Mouse (Mus musculus) urinary bladder, adult 2 months (tissue): ENCODE measurements at regions not wholly inside any gene's neighbourhood (a gene's known extent, or its start where the extent isn't known, plus 50 kb on each side); places are given as distances from the start of the nearest gene placed in this dataset.

Source experiments
- DNase-seq: peaks from one replicate; pipeline ENCODE4 v3.0.0; 2022; ENCODE audit warnings: low spot score

DNA sequence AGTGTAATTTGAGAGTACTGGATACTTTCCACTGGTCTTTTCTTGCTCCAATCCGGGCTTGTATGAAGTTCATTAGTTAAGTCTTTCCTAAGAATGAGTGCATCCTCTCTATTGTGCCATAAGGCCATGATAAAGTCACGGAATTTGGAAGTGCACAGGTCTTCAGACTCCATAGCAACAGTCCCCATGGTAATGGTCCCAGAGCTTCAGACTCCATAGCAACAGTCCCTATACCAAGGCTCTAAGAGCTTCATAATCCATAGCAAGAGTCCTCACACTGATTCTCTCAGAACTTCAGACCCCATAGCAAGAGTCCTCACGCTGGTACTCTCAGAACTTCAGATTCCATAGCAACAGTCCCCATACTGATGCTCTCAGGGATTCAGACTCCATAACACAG lies 214.5 kb upstream of the Far2 start:
- DNase-seq, result no peak

GRCm38 (mm10) chr6:147833501-147833900 lies 213.6 kb upstream of the Far2 start:
- no peak for DNase-seq

GRCm38 (mm10) chr6:147838846-147839245 lies 208.2 kb upstream of the Far2 start:
- DNase-seq, result no peak

GRCm38 (mm10) chr6:147849988-147850387 lies 197.1 kb upstream of the Far2 start:
- DNase-seq, result no peak

DNA sequence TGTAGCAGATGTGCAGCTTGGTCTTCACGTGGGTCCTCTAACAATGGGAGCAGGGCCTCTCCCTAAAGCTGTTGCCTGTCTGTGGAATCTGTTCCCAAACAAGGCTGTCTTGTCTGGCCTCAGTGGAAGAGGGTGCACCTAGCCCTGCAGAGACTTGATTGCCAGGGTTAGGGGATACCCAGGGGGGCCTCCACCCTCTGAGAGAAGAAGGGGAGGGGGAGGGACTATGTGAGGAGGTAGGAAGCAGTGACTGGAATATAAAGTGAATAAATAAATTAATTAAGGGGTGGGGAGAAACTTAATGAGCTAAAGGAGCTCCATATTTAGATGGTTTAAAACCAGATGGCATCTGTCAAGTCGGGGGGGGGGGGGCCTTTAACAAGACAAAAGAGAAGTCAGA lies 185.9 kb upstream of the Far2 start:
- no peak for DNase-seq

DNA sequence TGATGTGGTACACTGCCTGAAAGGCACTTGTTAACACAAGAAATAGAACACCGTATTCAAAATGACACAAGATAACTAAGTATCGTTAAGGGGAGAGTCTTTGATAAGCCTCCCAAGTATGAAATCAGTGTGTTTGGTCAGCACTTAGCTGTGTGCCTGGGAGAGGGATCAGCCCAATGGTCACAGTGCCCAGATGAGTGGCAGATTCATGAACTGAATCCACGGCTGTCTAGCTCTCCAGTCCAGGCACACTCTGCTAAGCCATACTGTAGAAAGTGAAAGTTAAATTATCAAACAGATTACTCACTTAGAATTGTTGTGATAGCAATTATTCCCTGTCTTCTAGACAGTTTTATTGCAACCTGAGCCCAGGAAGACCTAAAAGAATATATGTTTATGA lies 176.0 kb upstream of the Far2 start:
- DNase-seq, result no peak

DNA sequence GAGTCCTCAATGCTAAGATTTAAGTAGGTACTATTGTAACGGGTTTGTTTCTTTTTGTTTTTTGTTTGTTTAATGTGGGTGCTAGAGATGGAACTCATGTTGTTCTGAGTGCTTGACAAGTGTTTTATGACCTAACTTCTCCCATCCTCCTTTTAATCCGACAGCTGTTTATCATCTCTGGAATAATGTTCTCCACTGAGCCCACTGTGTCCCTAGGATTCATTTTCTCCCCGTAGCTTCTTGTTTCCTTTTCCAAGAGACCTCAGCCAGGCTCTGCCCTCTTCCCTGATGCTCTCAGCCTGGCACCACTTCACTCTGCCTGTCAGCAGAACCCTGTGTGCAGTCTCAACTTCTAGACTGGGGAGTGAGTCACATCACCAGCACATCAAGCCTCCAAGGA lies 173.9 kb upstream of the Far2 start:
- DNase-seq, result no peak

DNA sequence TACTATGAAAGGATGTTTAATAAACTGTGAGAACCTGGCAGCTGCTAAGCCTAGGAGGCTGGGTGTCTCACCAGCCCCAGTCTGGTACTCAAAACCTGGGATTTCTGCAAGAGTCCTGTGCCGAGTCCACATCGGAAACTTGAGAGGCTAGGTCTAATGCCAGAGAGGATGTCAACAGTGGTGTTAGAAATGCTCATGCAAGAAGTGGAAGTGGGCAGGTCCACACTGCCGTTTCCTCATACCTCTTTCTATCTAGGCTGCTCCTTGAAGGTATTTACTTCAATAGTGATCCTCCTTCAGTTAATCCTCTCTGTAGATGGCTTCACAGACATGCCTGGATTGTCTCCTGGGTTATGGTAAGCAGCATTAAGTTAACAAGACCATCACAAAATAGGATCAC lies 168.6 kb upstream of the Far2 start:
- DNase-seq, result no peak

- DNase-seq, result no peak
Observed at GRCm38 (mm10) chr6:147885902-147886301, 161.2 kb upstream of the Far2 start.

DNA sequence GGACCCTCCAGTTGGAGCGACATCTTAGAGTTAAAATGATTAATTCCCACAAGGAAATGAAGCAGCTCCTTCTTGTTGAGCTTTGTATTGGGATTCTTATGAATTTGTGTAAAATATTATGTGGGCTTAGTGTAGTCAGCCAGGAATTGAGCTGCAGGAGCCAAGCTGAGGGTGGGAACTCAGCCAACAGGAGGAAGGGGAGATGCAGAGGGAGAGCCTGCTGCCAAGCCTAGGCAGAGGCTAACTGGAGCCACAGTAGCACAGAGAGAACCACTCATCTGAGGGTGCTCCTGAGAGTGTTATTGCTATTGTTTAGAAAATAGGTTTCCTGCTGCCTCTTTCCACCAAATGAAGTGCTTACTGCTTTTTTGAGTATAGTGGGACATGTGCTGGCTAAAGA lies 127.4 kb upstream of the Far2 start:
- DNase-seq, result no peak

GRCm38 (mm10) chr6:147921091-147921490 lies 126.0 kb upstream of the Far2 start:
- no peak for DNase-seq

- DNase-seq, result no peak
Observed at GRCm38 (mm10) chr6:147922506-147922905, 124.6 kb upstream of the Far2 start.

DNA sequence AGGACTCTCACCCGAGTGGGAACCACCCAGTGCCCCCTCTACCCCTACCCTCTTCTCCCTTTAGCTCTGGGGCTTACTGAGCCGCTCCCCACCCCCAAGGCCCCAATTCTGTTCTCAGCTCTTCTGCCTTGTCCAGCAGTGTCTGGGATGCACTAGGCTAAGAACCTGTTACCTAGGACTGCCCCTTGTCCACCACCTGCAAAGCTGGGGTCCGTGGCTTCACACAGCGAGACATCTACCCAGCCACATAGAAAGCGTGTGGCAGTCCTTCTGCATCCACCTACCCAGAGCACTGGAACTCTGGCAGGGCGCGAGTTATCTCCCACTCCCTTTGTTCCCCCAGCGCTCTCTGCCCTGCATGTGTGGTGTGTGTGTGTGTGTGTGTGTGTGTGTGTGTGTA lies 123.8 kb upstream of the Far2 start:
- no peak for DNase-seq

GRCm38 (mm10) chr6:147928951-147929350 lies 118.1 kb upstream of the Far2 start:
- no peak for DNase-seq

- DNase-seq, result no peak
Observed at GRCm38 (mm10) chr6:147944020-147944419, 103.0 kb upstream of the Far2 start.

DNA sequence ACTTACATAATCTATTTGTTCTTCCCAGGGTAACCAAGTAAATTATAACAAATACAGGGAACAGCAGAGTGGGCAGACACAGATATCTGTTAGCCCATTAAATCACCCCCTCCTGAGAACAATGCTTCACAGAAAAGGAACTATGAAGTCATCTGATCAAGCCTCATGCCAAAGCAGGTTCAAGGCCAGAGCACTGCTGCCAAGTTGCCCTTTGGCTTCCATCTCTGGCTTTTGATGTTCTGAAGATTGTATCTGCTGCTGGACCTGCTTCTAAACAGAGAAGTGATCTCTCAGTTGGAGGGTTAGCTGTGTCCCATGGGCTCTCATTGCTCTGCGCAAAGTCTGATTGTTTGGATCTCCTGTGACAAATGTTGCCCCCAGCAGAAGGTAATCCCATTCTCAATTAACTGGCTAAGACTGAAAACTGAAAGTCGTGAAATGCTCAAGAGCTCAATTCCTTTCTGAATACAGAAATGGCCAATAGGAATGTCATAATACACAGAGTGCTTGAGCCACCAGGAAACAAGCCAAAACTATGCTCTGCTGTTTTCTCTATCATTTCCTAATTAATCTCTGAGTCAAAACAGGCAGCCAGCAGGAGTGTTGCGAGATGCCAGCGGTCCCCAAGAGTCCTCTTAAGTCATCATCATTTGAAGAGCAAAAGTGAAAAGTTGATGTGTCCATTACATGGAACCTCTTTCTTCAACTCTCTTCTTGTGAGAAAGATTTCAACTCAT lies 102.0 kb upstream of the Far2 start:
- DNase-seq, result no peak

DNA sequence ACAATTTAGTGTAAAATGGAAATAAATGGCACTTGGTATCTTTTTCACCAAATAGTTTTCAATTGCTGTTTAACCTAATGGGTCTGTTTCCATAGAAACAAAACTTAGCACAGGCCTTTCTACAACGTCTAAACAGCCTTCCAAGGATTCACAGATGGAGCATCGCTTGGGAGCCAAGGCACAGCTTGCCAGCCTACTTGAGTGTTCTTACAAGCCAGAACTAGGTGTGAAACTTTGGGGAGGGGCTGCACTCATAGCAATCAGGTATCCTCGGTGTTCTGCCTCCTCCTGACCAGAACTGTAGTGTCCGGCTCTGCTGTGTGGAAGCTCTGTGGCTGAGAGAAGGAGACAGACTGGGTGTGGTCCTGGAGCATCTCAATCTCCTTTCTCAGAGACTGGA lies 99.1 kb upstream of the Far2 start:
- DNase-seq, result no peak

- no peak for DNase-seq
Observed at GRCm38 (mm10) chr6:147951642-147952041, 95.4 kb upstream of the Far2 start.

DNA sequence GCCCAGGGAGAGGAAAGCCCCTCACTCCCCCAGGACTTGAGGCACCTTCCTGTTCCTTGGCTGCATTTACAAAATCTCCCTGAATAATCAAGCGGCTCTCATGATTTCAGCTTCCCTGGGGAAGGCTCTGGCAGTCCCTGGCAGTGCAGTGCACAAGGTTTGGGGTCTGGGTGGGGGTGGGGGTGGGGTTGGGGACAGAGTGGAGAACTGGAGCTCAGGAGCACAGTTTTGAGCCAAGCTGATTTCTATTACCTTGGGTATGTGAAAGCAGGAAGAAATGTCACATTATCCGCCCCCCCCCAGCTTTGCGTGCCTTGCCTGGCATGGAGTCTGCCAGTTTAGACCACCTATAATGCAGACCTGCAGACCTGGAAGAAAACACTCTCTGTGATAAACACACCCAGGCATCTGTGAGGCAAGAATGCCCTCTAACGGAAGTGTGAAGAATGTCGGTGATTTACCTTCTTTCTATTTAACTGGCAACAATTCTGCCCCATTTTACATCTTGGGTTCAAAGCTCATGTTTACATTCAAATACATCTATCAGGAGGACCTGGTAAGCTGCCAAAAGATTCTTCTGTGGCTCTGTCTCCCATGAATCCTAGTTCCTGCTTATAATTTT lies 93.9 kb upstream of the Far2 start:
- DNase-seq, result no peak

GRCm38 (mm10) chr6:147953753-147954152 lies 93.3 kb upstream of the Far2 start:
- no peak for DNase-seq

- DNase-seq, result no peak
Observed at GRCm38 (mm10) chr6:147954253-147954652, 92.8 kb upstream of the Far2 start.

GRCm38 (mm10) chr6:147954967-147955830 lies 91.9 kb upstream of the Far2 start:
- no peak for DNase-seq

DNA sequence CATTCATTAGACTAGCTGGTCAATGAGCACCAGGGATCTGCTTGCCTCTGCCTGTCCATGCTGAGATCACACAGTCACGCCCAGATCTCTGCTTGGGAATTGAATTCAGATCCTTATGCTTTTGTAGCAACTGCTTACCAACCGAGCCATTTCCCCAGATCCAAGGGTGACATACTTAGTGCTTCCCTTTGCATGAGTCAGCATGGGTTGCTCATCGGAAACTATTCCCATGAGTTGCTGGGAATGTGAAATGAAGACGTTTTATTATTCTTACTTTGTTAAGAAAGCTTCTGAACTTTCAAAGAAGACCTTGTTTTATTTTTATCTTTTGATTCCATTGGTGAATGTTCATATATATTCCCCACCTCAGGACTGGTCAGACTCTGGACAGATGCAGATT lies 82.3 kb upstream of the Far2 start:
- DNase-seq, result no peak
